In genomic region chr5:146564259-146564658, GRCm38 (mm10) we compare ENCODE assay signal across 46 mouse cellular contexts. TPM values are rescaled to one million over a fixed set of nuclear protein-coding genes. Genes with fewer than 3 reads are reported as not detected.
"Had no signal": no experiment of that assay in that cellular context is flagged by ENCODE, and none has a peak within 500 bp of the region (broad histone marks: within the 10 kb centered on the region; RNA-seq: fewer than 3 reads in every experiment).

No protein-coding gene starts in this region.

- H3K4me3 ChIP-seq: limb, embryonic 10.5 days; limb, embryonic 12.5 days; limb, embryonic 13.5 days; limb, embryonic 15.5 days; liver, embryonic 12.5 days; liver, embryonic 13.5 days; liver, embryonic 15.5 days; lung, embryonic 15.5 days; megakaryocyte, embryonic 14.5 days; midbrain, embryonic 10.5 days; midbrain, embryonic 12.5 days; midbrain, embryonic 13.5 days; midbrain, embryonic 15.5 days; myocyte; neural tube, embryonic 12.5 days; neural tube, embryonic 13.5 days had no signal

- H3K9me3 ChIP-seq: limb, embryonic 10.5 days; limb, embryonic 12.5 days; limb, embryonic 13.5 days; limb, embryonic 15.5 days; liver, embryonic 12.5 days; liver, embryonic 13.5 days; liver, embryonic 15.5 days; lung, embryonic 15.5 days; midbrain, embryonic 10.5 days; midbrain, embryonic 13.5 days; midbrain, embryonic 15.5 days; neural tube, embryonic 12.5 days; neural tube, embryonic 13.5 days had no signal

- H3K27ac ChIP-seq: limb, embryonic 10.5 days; limb, embryonic 12.5 days; limb, embryonic 13.5 days; limb, embryonic 15.5 days; liver, embryonic 12.5 days; liver, embryonic 13.5 days; liver, embryonic 14.5 days; liver, embryonic 15.5 days; lung, embryonic 15.5 days; macrophage; midbrain, embryonic 10.5 days; midbrain, embryonic 12.5 days; midbrain, embryonic 13.5 days; midbrain, embryonic 15.5 days; neural tube, embryonic 12.5 days; neural tube, embryonic 13.5 days had no signal

- H3K36me3 ChIP-seq: limb, embryonic 10.5 days; limb, embryonic 12.5 days; limb, embryonic 13.5 days; limb, embryonic 15.5 days; liver, embryonic 12.5 days; liver, embryonic 13.5 days; liver, embryonic 15.5 days; lung, embryonic 15.5 days; midbrain, embryonic 10.5 days; midbrain, embryonic 12.5 days; midbrain, embryonic 13.5 days; midbrain, embryonic 15.5 days; neural tube, embryonic 12.5 days; neural tube, embryonic 13.5 days had no signal

- DNase-seq: left cerebral cortex, postnatal 4 days; liver, embryonic 13.5 days; liver, postnatal 0 days; lung, adult 18-20 months; lung, adult 2 months; lung, embryonic 14.5 days; lung, postnatal 10 days; lung, postnatal 14 days; lung, postnatal 36 days; lung, postnatal 4 days; midbrain, embryonic 14.5 days had no signal

- H3K9ac ChIP-seq: limb, embryonic 12.5 days; limb, embryonic 13.5 days; limb, embryonic 15.5 days; liver, embryonic 12.5 days; liver, embryonic 13.5 days; liver, embryonic 14.5 days; liver, embryonic 15.5 days; liver, postnatal 0 days; lung, embryonic 14.5 days; lung, embryonic 15.5 days; midbrain, embryonic 12.5 days; midbrain, embryonic 13.5 days; midbrain, embryonic 15.5 days; neural tube, embryonic 12.5 days; neural tube, embryonic 13.5 days had no signal

- H3K27me3 ChIP-seq: limb, embryonic 12.5 days; limb, embryonic 13.5 days; limb, embryonic 15.5 days; liver, embryonic 12.5 days; liver, embryonic 13.5 days; liver, embryonic 15.5 days; lung, embryonic 15.5 days; megakaryocyte, embryonic 14.5 days; midbrain, embryonic 12.5 days; midbrain, embryonic 13.5 days; midbrain, embryonic 15.5 days; neural tube, embryonic 12.5 days; neural tube, embryonic 13.5 days had no signal

- H3K4me2 ChIP-seq: limb, embryonic 12.5 days; limb, embryonic 13.5 days; limb, embryonic 15.5 days; liver, embryonic 11.5 days; liver, embryonic 12.5 days; liver, embryonic 13.5 days; liver, embryonic 15.5 days; lung, embryonic 14.5 days; lung, embryonic 15.5 days; midbrain, embryonic 11.5 days; midbrain, embryonic 12.5 days; midbrain, embryonic 13.5 days; midbrain, embryonic 15.5 days; neural tube, embryonic 12.5 days; neural tube, embryonic 13.5 days had no signal

- H3K4me1 ChIP-seq: limb, embryonic 10.5 days; limb, embryonic 12.5 days; limb, embryonic 13.5 days; limb, embryonic 15.5 days; liver, embryonic 12.5 days; liver, embryonic 13.5 days; liver, embryonic 15.5 days; lung, embryonic 15.5 days; megakaryocyte, embryonic 14.5 days; midbrain, embryonic 10.5 days; midbrain, embryonic 12.5 days; midbrain, embryonic 13.5 days; midbrain, embryonic 15.5 days; neural tube, embryonic 12.5 days; neural tube, embryonic 13.5 days had no signal

RNA-seq across cellular contexts. Expression of gene Gm3415, which starts 8.3 kb away (rescaled TPM):
- total RNA-seq: left cerebral cortex, postnatal 10 days; left cerebral cortex, postnatal 14 days; left cerebral cortex, postnatal 25 days; left cerebral cortex, postnatal 36 days; left cerebral cortex, postnatal 4 days; megakaryocyte progenitor cell, adult 5-6 weeks; megakaryocyte, adult 5-6 weeks; megakaryocyte-erythroid progenitor cell, adult 5-6 weeks; midbrain, postnatal 0 days; monocyte, adult 5-6 weeks had no signal
- polyA plus RNA-seq: limb, embryonic 10.5 days; limb, embryonic 11.5 days; limb, embryonic 12.5 days; limb, embryonic 13.5 days; limb, embryonic 14.5 days; limb, embryonic 15.5 days; liver, embryonic 11.5 days; liver, embryonic 12.5 days; liver, embryonic 13.5 days; liver, embryonic 14.5 days; liver, embryonic 15.5 days; liver, embryonic 16.5 days; liver, postnatal 0 days; lung, adult 2 months; lung, embryonic 14.5 days; lung, embryonic 15.5 days; lung, embryonic 16.5 days; lung, postnatal 0 days; macrophage; midbrain, embryonic 10.5 days; midbrain, embryonic 11.5 days; midbrain, embryonic 12.5 days; midbrain, embryonic 13.5 days; midbrain, embryonic 14.5 days; midbrain, embryonic 15.5 days; midbrain, embryonic 16.5 days; midbrain, postnatal 0 days; myocyte; neural tube, embryonic 11.5 days; neural tube, embryonic 12.5 days; neural tube, embryonic 13.5 days had no signal

RNA-seq across cellular contexts. Expression of gene Gpr12, which starts 20.8 kb away (rescaled TPM):
- total RNA-seq: megakaryocyte progenitor cell, adult 5-6 weeks; megakaryocyte, adult 5-6 weeks; megakaryocyte-erythroid progenitor cell, adult 5-6 weeks; monocyte, adult 5-6 weeks had no signal
- polyA plus RNA-seq: liver, embryonic 12.5 days; lung, adult 2 months; lung, embryonic 14.5 days; lung, embryonic 15.5 days; lung, embryonic 16.5 days; lung, postnatal 0 days; macrophage; myocyte had no signal

RNA-seq across cellular contexts. Expression of gene Gm3409, which starts 26.8 kb away (rescaled TPM):
- total RNA-seq: left cerebral cortex, postnatal 10 days; left cerebral cortex, postnatal 14 days; left cerebral cortex, postnatal 25 days; left cerebral cortex, postnatal 36 days; left cerebral cortex, postnatal 4 days; megakaryocyte progenitor cell, adult 5-6 weeks; megakaryocyte, adult 5-6 weeks; megakaryocyte-erythroid progenitor cell, adult 5-6 weeks; midbrain, postnatal 0 days; monocyte, adult 5-6 weeks had no signal
- polyA plus RNA-seq: limb, embryonic 10.5 days; limb, embryonic 11.5 days; limb, embryonic 12.5 days; limb, embryonic 13.5 days; limb, embryonic 14.5 days; limb, embryonic 15.5 days; liver, embryonic 11.5 days; liver, embryonic 12.5 days; liver, embryonic 13.5 days; liver, embryonic 14.5 days; liver, embryonic 15.5 days; liver, embryonic 16.5 days; liver, postnatal 0 days; lung, adult 2 months; lung, embryonic 14.5 days; lung, embryonic 15.5 days; lung, embryonic 16.5 days; lung, postnatal 0 days; macrophage; midbrain, embryonic 10.5 days; midbrain, embryonic 11.5 days; midbrain, embryonic 12.5 days; midbrain, embryonic 13.5 days; midbrain, embryonic 14.5 days; midbrain, embryonic 15.5 days; midbrain, embryonic 16.5 days; midbrain, postnatal 0 days; myocyte; neural tube, embryonic 11.5 days; neural tube, embryonic 12.5 days; neural tube, embryonic 13.5 days had no signal

RNA-seq across cellular contexts. Expression of gene Gm3404, which starts 38.7 kb away (rescaled TPM):
- total RNA-seq: left cerebral cortex, postnatal 10 days; left cerebral cortex, postnatal 14 days; left cerebral cortex, postnatal 25 days; left cerebral cortex, postnatal 36 days; left cerebral cortex, postnatal 4 days; megakaryocyte progenitor cell, adult 5-6 weeks; megakaryocyte, adult 5-6 weeks; megakaryocyte-erythroid progenitor cell, adult 5-6 weeks; midbrain, postnatal 0 days; monocyte, adult 5-6 weeks had no signal
- polyA plus RNA-seq: limb, embryonic 10.5 days; limb, embryonic 11.5 days; limb, embryonic 12.5 days; limb, embryonic 13.5 days; limb, embryonic 14.5 days; limb, embryonic 15.5 days; liver, embryonic 11.5 days; liver, embryonic 12.5 days; liver, embryonic 13.5 days; liver, embryonic 14.5 days; liver, embryonic 15.5 days; liver, embryonic 16.5 days; liver, postnatal 0 days; lung, adult 2 months; lung, embryonic 14.5 days; lung, embryonic 15.5 days; lung, embryonic 16.5 days; lung, postnatal 0 days; macrophage; midbrain, embryonic 10.5 days; midbrain, embryonic 11.5 days; midbrain, embryonic 12.5 days; midbrain, embryonic 13.5 days; midbrain, embryonic 14.5 days; midbrain, embryonic 15.5 days; midbrain, embryonic 16.5 days; midbrain, postnatal 0 days; myocyte; neural tube, embryonic 11.5 days; neural tube, embryonic 12.5 days; neural tube, embryonic 13.5 days had no signal

RNA-seq across cellular contexts. Expression of gene Gm3402, which starts 50.3 kb away (rescaled TPM):
- total RNA-seq: left cerebral cortex, postnatal 10 days; left cerebral cortex, postnatal 14 days; left cerebral cortex, postnatal 25 days; left cerebral cortex, postnatal 36 days; left cerebral cortex, postnatal 4 days; megakaryocyte progenitor cell, adult 5-6 weeks; megakaryocyte, adult 5-6 weeks; megakaryocyte-erythroid progenitor cell, adult 5-6 weeks; midbrain, postnatal 0 days; monocyte, adult 5-6 weeks had no signal
- polyA plus RNA-seq: limb, embryonic 10.5 days; limb, embryonic 11.5 days; limb, embryonic 12.5 days; limb, embryonic 13.5 days; limb, embryonic 14.5 days; limb, embryonic 15.5 days; liver, embryonic 11.5 days; liver, embryonic 12.5 days; liver, embryonic 13.5 days; liver, embryonic 14.5 days; liver, embryonic 15.5 days; liver, embryonic 16.5 days; liver, postnatal 0 days; lung, adult 2 months; lung, embryonic 14.5 days; lung, embryonic 15.5 days; lung, embryonic 16.5 days; lung, postnatal 0 days; macrophage; midbrain, embryonic 10.5 days; midbrain, embryonic 11.5 days; midbrain, embryonic 12.5 days; midbrain, embryonic 13.5 days; midbrain, embryonic 14.5 days; midbrain, embryonic 15.5 days; midbrain, embryonic 16.5 days; midbrain, postnatal 0 days; myocyte; neural tube, embryonic 11.5 days; neural tube, embryonic 12.5 days; neural tube, embryonic 13.5 days had no signal
